In the genomic region with DNA sequence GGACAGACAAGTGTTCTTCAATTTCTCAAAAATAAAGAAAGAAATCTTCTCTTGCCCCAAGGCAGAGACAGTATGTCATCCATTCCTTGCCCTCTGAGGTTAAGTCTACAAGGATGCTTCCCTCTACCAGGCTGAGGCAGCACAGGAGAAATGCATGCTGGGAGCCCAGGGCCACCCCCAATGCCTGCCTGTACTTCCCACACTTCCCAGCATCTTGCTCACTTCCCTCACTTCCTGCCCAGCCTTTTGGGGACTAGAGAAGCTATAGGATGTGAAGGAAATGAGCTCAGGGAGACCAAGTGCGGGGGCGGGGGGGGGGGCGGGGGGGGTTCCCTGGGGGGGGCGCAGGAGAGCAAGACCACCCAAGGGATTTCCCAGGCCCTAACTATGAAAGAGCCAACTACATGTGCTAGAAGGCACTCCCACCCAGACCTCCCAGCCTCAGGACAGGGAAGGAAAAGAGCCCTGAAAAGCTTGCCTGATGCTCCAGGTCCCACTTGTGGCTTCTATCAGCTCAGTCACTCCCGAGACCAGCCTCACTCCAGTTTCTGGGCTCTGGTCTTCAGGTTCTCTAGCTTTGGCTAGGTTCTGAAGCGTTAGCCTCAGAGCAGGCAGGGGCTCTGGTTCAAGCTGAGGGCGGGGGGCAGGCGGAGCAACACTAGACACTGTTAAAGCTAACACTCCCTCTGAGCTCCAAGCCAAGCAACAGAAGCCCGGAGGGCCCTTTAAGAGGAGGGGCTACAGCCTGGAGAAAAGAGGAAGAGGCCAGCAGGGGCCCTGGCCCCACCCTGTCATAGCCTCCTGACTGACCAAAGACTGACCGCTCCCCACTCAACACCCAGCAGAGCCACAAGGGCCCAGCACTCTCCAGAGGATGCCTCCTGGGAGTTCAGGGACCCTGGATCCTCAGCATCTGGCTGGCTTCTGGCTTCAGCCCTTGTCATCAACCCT, we compare ENCODE assay signal across 8 mouse cellular contexts. TPM values are rescaled to one million over a fixed set of nuclear protein-coding genes. Genes with fewer than 3 reads are reported as not detected.
DNase-seq lines count a peak whose midpoint lies in the region; ATAC-seq and TF ChIP-seq lines count a peak whose summit lies in the region.

No protein-coding gene starts in this region.

- no peak for TF ChIP-seq RAD21 in MEL (IDR thresholded peaks at IDR 0.05; ENCODE audit: low read depth, low read length)

- peak overlapping the region; percentile 22 for H3K4me2 ChIP-seq in hindbrain, embryonic 11.5 days (replicated peaks; ENCODE audit: low read depth, low read length)

- TF ChIP-seq CTCF in MEL (IDR thresholded peaks at IDR 0.05 in 2 of 3, conservative IDR thresholded peaks at IDR 0.05 in 1 of 3; ENCODE audit: control insufficient read depth in 1 of 3, insufficient read depth in 1 of 3, low read depth in 2 of 3, low read length in 3 of 3, poor library complexity in 1 of 3, severe bottlenecking in 1 of 3): no peak

- TF ChIP-seq POLR2A in MEL (IDR thresholded peaks at IDR 0.05; ENCODE audit: control insufficient read depth in 1 of 2, insufficient read depth in 1 of 2, low read depth in 1 of 2, low read length in 2 of 2, poor library complexity in 1 of 2): no peak

- H3K4me1 ChIP-seq in MEL (ENCODE audit: control insufficient read depth in 1 of 2, insufficient read depth in 2 of 2, low read length in 2 of 2): peaks cover 3 to 7% of the 10 kb centered on the region in 2 experiments; a peak in 2 of 4 replicates
- H3K4me1 ChIP-seq in hindbrain, embryonic 11.5 days (replicated peaks; ENCODE audit: control insufficient read depth, insufficient read depth, low read length): no peaks in the 10 kb centered on the region; the same call in 1 of the 2 replicates

- H3K27me3 ChIP-seq in MEL (ENCODE audit: control insufficient read depth in 1 of 2, insufficient read depth in 2 of 2, low read length in 2 of 2): no peaks in the 10 kb centered on the region
- H3K27me3 ChIP-seq in hindbrain, embryonic 11.5 days (ENCODE audit: control insufficient read depth, insufficient read depth, low read length): no peaks in the 10 kb centered on the region

- no peak for TF ChIP-seq EP300 in MEL (IDR thresholded peaks at IDR 0.05; ENCODE audit: low read depth in 1 of 2, low read length in 2 of 2)

- H3K36me3 ChIP-seq in MEL (ENCODE audit: control insufficient read depth in 1 of 2, insufficient read depth in 2 of 2, low read length in 2 of 2): peaks cover 0 to 4% of the 10 kb centered on the region in 2 experiments; a peak in 2 of 4 replicates
- H3K36me3 ChIP-seq in hindbrain, embryonic 11.5 days (ENCODE audit: control insufficient read depth, insufficient read depth, low read length): no peaks in the 10 kb centered on the region

- no peak overlapping the region for H3K9ac ChIP-seq in MEL (ENCODE audit: control insufficient read depth, low read depth, low read length, poor library complexity, severe bottlenecking)
- H3K9ac ChIP-seq in hindbrain, embryonic 11.5 days (ENCODE audit: low read depth, low read length): no peak overlapping the region

- H3K79me2 ChIP-seq in MEL (ENCODE audit: control insufficient read depth, insufficient read depth, low read length, poor library complexity): no peaks in the 10 kb centered on the region

- H3K9me3 ChIP-seq in MEL (replicated peaks; ENCODE audit: insufficient read depth, low read length): no peaks in the 10 kb centered on the region
- H3K9me3 ChIP-seq in hindbrain, embryonic 11.5 days (ENCODE audit: control insufficient read depth, low read length): no peaks in the 10 kb centered on the region

- no peak overlapping the region for H3K4me3 ChIP-seq in MEL (ENCODE audit: control insufficient read depth in 1 of 2, insufficient read depth in 1 of 2, low read depth in 2 of 2, low read length in 2 of 2)
- peak overlapping the region; percentile 17 for H3K4me3 ChIP-seq in hindbrain, embryonic 11.5 days (ENCODE audit: low read depth, low read length)

- peak; percentile 58 for DNase-seq in MEL (ENCODE audit: low read depth, low spot score)
- peak; percentile 24 for DNase-seq in cerebellum, adult 8-10 months
- peak; percentile 48 to 66 for DNase-seq in frontal cortex, postnatal 14 days (ENCODE audit: low spot score in 2 of 2)
- DNase-seq in hindbrain, embryonic 11.5 days (ENCODE audit: low spot score): peak; percentile 46
- peak; percentile 64 for DNase-seq in left cerebral cortex, adult 11 months (ENCODE audit: low spot score)
- peak; percentile 85 for DNase-seq in lung, postnatal 14 days
- DNase-seq in ovary, postnatal 14 days (ENCODE audit: low spot score): peak; percentile 55
- DNase-seq in thymus, postnatal 4 days: peak; percentile 46

- peak; percentile 64 for ATAC-seq in hindbrain, embryonic 11.5 days (ENCODE audit: low FRiP score)

- WGBS in hindbrain, embryonic 11.5 days: 6% methylated on average over 10 of the region's 10 CpGs

- no peak overlapping the region for H3K27ac ChIP-seq in MEL (ENCODE audit: control insufficient read depth, low read depth, low read length)
- H3K27ac ChIP-seq in hindbrain, embryonic 11.5 days (ENCODE audit: low read depth, low read length): no peak overlapping the region; the same call in 1 of the 2 replicates

TF ChIP-seq in MEL, 35 proteins besides CTCF, POLR2A, EP300 and RAD21:
- TF ChIP-seq GABPA (IDR thresholded peaks at IDR 0.05; ENCODE audit: low read depth, low read length) (no peak), SIN3A (IDR thresholded peaks at IDR 0.05; ENCODE audit: low read length) (peak; percentile 50; the same call in 1 of the 2 replicates)

RNA-seq across cellular contexts. Expression of a gene that starts 39.5 kb away (rescaled TPM):
- 57.4 and 59.5 TPM in 2 replicates for total RNA-seq in MEL (2012; rRNA removed)
- 10 to 100 TPM; 70.1 to 76.3 TPM for polyA plus RNA-seq in MEL (2012; ENCODE audit: insufficient read depth in 1 of 2, insufficient read length in 2 of 2, low read depth in 1 of 2, low replicate concordance in 2 of 2, missing spikeins in 1 of 2)
- 67.2 and 75.3 TPM in 2 replicates for polyA plus RNA-seq in hindbrain, embryonic 11.5 days (2014; fragmentation: Nextera tagmentation; extraction: Ambion mirVana)

Comparison
In these comparisons a context has a peak if more than half of its experiments do, and no peak if none do; other contexts are left out.
1. DNase-seq: peak in every context shown above with its lines; median percentile 85 in lung, postnatal 14 days; 64 in left cerebral cortex, adult 11 months; 58 in MEL; 57 in frontal cortex, postnatal 14 days; 55 in ovary, postnatal 14 days; 46 in hindbrain, embryonic 11.5 days; 46 in thymus, postnatal 4 days; 24 in cerebellum, adult 8-10 months.